Mouse (Mus musculus) brain, adult 2 months (tissue): ENCODE results near the gene Zfp69.

ENCODE experiments used
- DNase-seq: peaks from one replicate; pipeline ENCODE4 v3.0.0; 2011; ENCODE audit warnings: low read depth, low spot score

Gene Zfp69

DNA sequence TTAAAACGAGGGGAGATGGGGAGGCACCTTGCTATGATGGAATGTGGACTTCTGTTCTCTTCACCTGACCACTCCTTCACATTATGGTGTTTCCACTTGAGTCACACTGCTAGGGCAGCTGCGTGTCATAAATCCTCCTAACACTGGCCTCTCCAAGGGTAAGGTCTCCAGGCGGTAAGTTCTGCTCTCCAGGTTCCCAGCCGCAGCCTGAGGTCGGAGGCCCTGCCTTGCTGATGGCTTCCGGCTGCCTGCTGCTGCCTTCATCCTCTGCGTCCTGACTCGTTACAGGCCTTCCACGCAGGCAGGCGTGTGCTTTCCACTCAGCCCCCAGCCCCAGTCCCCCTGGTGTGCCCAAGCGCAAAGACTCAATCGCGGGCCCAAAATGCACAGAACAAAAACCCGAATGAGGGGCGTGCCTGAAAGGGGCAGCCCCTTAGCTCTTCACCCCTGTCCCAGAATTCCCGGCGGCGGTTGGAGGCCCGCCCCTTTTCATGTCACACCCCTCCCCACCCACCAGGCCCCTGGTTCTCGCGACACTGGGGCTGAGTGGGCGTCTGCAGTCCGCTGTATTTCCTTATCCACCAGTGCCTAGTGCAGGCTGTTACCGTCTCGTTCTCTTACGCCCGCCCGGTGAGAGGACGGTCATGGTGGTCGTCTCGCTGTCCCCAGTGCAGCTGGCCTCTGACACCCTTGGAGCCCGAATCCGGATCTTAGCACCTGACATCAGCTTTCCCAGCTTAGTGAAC is 26.8 kb downstream of the Zfp69 start, which contains the start of gene Exo5:
Exo5 (minus strand) TSS at position 464 of the 746 bp plus-strand sequence.
- peak; percentile 94 for DNase-seq

DNA sequence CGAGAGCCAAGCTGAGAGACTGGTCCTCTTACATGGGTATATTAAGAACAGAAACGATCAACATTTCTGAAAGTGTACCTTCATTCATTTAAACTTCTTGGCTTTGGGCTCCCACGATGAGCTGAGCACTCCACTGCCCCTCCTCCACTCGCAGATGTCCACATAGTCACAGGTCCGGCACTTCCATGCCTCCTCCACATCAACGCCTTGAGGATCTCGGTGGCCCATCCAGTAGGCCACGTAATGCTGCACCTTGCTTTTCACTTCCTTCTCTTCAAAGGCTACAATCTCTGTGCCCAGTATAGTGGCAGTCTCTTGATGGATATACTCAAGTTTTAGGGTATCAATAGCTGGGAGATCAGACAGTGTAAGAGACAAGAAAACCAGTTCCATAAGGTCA is 30.0 kb downstream of the Zfp69 start:
- no peak for DNase-seq

- DNase-seq: no peak
Measured at GRCm38 (mm10) chr4:120914501-120914900, 37.0 kb downstream of the Zfp69 start.

GRCm38 (mm10) chr4:120913861-120914260 is 37.6 kb downstream of the Zfp69 start:
- DNase-seq: no peak

DNA sequence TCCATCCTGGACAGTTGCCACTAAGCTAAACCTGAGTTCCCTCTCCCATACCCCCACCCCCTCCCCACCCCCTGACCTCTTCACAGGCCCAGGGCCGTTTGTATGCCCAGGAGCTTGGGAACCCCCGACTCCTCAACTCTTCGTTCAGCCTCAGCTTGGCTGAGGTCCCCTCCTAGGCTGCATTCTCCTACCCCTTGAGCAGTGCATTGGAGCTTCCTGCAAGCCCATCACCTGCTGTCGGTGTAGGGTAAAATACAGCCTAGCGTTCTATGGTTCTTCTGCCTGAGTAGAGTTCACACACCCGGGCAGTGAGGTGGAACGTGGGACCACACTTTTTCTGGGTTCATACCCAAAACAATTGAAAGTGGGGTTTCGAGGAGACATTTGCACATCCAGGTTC is 38.1 kb downstream of the Zfp69 start:
- DNase-seq: no peak

GRCm38 (mm10) chr4:120912866-120913265 is 38.6 kb downstream of the Zfp69 start:
- no peak for DNase-seq

DNA sequence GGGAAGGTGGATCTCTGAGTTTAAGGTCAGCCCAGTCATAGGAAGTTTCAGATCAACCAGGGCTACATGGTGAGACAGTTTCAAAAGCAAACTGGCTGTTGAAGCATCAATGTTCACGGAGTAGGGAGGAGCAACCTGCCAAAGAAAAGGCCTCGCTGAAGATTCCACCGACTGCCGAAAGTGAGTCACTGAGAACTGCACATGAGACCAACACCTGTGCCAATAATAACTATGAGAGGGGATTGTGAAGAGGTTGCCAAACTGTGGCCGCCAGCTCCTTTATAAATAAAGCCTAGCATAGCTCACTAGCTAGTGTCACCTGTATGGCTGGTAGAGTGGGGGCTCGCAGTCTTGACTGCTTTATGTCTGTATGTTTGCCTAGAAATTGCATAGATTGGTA is 40.4 kb downstream of the Zfp69 start:
- DNase-seq: no peak

DNA sequence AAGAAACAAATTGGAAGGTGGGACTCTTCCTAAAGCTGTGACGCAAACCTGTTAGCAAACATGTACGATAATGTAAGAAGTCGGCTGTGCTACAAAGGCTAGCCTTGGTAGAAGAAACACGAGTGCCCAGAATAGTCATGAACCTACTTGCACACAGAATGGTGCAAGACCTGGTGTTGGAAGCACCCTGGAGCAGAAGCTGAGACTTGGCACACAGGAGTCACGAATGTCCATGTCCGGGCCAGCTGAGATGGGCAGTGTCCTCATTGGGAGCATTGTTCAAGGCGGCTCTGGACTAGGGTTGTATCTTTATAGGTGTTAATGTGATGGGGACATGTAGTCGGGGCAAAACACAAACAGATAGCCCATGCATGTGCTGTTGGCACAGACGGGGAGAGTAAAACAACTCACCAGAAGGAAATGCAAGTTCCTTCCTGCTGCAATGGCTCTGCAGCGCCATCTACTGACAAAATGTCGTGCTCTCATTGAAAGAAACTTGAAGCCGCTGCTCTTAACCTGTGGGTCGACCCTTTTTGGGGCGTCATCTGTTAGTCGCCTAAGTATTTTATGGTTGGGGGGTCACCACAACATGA is 41.8 kb downstream of the Zfp69 start:
- peak; percentile 94 for DNase-seq

GRCm38 (mm10) chr4:120905644-120906043 is 45.9 kb downstream of the Zfp69 start:
- DNase-seq: no peak

DNA sequence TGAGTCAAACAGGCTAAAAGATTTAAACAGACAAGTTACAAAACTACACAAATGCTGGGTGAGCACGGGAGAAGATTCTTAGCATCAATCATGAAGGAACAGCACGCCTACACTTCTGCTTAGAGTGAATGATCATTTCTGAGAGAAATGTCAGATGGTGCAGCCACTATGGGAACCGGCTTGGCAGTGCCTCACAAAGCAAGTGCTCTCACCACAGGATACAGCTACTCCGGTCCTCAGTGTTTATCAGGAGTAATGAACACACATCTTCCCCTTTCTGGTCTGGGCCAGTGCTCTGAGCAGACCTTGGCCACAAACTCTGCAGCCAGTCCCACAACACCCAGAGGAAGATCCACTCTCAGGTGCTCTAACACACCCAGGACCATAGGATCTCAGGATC is 47.0 kb downstream of the Zfp69 start:
- peak; percentile 67 for DNase-seq

DNA sequence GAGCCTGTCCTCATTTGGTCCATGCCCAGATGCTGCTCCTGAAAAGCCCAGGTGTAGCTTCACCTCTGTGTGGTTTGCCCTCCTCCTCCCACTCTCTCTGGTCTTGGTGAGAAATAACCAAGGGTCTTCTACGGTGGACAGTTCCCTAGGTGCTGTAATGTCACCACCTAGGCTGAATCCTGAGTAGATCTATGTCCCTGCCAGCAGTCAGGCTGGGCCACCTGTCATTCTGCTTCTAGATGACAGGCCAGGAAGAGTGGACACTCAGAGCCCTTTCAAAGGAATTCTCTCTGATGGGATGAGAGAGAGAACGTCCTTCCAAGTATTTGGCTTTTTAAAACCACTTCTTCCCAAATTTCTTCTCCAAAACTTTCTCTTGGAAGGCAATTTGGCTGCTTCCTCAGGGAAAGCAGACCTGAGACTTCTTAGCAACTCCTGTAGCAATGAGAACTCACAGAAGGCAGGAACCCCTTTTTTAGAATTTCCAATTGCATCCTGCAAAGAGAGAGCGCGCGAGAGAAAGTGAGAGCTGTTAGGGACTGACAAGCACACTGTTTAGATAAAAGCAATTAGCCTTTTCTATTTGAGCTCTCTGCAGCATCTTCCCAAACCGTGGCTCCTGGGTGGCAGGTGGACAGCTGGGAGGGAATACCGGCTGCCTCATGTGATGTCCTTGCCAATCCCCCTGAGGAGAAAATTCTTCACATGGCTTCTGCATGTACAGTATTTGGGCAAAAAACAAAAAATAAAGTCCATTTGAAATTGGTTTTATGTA is 55.5 kb downstream of the Zfp69 start:
- DNase-seq: peak; percentile 61

GRCm38 (mm10) chr4:120895226-120895625 is 56.3 kb downstream of the Zfp69 start:
- DNase-seq: no peak

DNA sequence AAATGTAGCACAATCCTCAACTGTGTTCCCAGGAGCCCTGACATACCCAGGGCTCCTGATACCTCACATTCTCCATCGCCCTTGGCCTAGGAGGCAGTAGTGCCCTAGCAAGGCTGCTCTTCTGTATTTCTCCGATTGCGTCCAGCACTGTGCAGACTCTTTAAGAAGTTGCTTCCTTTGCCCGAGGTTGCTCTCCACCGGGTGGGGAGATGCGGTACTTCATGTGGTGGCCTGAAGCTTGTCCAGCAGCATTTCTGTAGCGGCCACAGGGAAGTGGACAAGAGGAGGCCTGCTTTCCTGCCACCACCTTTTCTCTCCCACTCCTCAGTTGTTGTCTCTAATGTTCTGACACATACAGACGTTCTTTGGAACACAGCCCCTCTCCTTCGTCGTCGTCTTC is 56.9 kb downstream of the Zfp69 start:
- peak; percentile 29 for DNase-seq

DNA sequence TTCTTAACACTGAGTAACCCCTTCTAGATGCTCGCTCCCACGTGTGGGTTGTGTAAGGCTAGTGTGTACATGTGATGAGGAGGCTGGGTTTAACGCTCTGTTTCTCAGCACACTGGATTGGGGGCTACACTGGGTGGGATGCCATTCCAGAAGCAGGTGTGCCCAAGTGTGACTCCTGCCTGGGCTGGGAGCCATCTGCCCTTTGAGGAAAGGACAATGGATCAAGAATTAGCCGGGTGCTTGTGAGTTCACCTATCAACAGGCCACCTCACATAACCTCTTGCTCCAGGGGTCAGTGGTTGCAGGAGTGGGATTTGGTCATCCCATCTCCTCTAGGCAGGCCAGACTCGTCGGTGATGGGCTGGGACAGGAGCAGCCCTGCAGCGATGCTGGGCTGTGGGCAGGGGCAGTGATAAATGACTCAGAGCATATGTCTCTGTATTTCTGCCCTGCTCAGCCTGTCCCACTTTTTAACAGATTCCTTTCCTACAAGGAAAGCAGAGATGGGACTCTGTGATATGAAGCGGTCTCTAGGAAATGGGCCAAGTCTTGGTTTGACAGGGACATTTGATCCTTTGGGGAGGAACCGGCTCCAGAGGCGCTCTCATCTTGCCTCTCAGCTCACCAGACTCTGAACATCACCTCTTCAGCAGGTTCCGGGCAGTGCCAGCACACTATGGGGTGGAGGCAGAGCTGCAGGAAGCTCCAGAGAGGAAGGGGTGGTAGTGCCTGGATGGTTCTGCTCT is 57.7 kb downstream of the Zfp69 start:
- peak; percentile 91 for DNase-seq

GRCm38 (mm10) chr4:120892516-120892915 is 59.0 kb downstream of the Zfp69 start:
- no peak for DNase-seq

DNA sequence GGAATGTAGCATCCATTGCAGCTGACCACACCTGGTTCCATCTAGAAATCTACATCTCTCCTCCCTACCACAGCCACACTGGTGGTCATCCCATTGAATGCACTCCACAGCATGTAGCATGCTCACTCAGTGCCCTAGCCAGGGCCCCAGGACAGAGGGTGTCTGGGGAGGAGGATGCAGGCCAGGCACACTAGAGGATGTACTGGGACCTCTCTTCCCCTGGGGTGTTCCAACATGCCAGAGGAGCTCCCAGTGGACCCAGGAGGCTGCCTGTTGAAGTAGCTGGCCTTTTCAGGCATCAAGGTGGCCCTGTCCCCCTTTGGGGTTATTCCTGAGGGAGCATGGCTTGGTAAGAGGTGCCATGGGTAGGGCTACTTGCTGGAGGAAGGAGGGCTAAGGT is 59.5 kb downstream of the Zfp69 start:
- no peak for DNase-seq

- peak; percentile 98 for DNase-seq
Measured at GRCm38 (mm10) chr4:120890754-120891440, 60.6 kb downstream of the Zfp69 start.

GRCm38 (mm10) chr4:120888884-120889283 is 62.6 kb downstream of the Zfp69 start:
- no peak for DNase-seq

- DNase-seq: peak; percentile 76
Measured at GRCm38 (mm10) chr4:120887381-120888112, 64.0 kb downstream of the Zfp69 start.

- DNase-seq: no peak
Measured at GRCm38 (mm10) chr4:120886811-120887210, 64.7 kb downstream of the Zfp69 start.

DNA sequence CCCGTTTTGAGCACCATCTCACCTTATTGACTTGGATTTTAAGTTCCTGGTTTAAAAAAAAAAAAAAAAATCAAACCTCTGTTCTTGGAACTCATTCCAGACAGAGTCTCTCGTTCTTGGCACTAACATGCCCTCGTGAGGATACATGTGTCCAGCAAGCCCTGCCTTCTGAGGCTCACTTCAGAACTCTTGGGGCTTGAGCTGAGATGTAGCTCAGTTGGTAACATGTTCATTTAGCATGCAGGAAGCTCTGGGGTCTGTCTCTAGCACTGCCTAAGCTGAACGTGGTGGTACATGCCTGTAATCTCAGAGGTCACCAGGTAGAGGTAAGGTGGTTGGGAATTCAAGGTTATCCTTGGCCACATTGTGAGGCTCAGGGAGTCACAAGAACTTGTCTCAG is 65.4 kb downstream of the Zfp69 start:
- DNase-seq: no peak
